Mouse (Mus musculus): ENCODE measurements around the gene Hivep3. TPM values are rescaled to one million over a fixed set of nuclear protein-coding genes. Genes with fewer than 3 reads are reported as not detected.

Hivep3 gene
- total RNA-seq, 2 experiments from 2014 or later: 6.7 to 16.6 TPM

DNA sequence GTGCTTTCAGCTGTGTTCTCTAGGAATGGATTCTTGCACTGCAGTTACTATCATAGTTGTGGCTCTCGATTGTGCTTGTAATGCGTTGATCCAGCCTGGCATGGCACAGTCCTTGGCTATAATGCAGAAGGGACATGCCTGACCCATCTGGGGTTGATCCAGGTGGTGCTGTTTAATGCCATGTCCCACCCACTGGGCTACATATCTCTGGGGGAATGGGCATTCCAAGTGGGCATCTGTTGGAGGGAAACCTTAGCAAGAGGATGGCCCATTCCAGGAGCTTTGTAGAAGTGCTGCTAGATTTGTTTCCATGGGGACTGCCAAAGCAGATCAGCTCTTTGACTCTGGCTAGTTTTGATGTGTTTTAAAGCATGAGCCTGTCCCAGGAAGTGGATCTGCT, 137.9 kb downstream of the Hivep3 start:
- ATAC-seq (ENCODE audit: poor library complexity, severe bottlenecking): no peak

DNA sequence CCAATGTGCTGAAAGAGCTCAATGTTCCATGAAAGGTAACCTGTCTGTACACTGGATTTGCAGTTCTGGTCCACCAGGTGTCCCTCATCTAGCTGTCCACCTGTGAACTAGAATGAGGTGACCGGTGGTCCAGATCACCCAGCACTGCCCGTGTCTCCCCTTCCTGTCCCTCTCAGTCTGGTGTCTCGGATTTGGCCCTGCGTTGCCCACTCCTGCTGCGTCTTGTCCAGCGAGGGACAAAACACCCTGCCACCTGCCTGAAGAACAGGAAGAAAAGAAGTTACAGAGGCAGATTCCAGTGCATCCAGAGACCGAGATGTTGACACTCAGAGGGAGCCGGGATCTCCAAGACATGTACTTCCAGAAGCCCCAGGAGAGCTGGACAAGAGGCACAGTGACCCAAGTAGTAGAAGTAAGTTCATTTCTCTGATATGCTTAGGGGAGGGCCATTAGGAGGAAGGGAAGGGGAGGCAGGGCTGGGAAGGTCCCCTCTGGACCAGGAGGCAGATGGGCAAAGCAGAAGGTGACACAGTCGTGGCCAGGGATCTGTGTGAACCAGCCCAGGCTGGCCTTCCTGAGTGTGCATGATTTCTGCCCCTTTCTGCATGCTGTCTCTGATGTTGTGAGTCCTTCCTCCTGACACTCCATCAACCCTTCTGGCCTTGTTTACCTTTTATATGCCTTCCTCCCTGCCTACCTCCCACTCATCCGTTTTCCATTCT, 138.4 kb downstream of the Hivep3 start:
- no peak for ATAC-seq (ENCODE audit: poor library complexity, severe bottlenecking)

DNA sequence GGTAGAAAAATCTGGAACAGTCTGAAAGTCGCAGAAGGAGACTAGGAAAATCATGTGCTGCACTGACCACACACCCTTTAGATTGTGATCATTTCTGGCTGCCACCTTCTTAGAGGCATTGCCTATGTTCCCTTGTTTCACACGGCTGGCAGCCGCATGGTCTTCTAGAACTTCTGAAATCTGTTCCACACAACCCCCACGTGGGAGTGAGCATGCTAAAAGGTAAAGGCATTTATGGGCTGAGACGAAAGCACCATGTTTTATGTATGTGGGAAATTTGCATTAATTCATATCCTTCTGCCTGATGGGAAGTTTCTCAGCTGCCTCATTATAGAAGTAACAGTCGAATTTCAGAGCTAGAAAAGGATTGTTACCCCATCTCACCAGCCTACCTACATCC, 140.4 kb downstream of the Hivep3 start:
- ATAC-seq (ENCODE audit: poor library complexity, severe bottlenecking): no peak

DNA sequence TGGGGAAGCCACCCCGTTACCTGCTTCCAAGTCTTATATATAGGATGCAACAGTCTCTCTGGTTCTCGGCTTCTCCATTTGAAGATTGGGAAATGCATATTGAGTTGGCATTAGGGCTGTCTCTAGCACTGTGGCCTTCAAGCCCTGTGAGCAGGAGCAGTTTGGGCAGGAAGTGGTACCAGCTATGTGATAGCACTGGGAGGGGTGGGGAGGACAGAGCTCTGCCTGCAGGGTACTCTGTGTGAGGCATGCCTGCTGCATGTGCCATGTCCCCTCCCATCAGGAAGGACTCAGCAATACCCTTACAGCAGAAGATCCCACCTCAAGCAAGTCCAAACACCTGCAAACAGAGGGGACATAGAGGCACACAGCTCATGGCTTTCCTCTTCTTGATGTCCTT, 142.0 kb downstream of the Hivep3 start:
- ATAC-seq (ENCODE audit: poor library complexity, severe bottlenecking): peak; percentile 49

DNA sequence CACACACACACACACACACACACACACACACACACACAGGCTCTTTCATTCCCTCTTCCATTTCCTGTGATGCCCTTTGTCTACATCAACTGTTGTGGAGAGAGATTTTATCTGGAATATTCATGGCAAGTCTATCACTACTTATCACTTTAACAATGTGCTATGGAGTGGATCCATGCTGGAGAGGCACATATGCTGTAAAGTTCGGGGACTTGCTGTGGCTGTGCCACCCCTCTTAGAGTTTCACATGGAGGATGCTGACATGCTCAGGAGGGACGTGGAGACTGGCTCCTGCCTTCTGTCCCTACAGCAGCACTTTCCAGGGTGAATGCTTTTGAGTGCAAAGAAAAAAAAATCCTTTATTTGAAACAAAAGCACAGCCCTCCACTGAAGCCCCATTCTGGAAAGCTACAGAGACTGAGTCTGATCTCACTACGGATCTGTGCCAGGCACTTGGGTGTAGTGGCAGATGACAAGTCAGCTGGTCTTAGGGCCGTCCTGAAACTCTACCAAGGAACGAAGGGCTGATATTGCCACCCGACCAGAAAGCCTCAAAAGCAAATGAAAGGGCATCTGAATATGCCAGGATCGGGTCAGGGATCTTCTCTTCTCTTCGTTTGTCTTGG, 143.1 kb downstream of the Hivep3 start:
- no peak for ATAC-seq (ENCODE audit: poor library complexity, severe bottlenecking)

DNA sequence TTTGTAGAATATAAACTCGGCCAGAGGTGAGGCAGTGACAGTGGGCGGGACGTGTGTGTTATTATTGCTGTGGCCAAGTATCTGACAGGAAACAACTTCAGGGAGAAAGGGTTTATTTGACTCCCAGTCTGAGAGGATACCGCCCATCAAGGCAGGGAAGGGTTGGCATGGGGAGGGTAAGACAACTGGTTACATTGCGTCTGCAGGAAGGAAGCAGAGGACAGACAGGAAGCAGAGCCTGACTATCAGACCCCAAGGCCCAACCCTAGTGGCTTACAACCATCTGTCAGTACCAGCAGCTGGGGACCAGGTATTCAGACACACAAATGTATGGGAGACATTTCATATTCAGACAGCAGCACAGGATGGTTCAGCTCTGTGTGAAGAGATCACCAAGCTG, 144.6 kb downstream of the Hivep3 start:
- ATAC-seq (ENCODE audit: poor library complexity, severe bottlenecking): no peak

DNA sequence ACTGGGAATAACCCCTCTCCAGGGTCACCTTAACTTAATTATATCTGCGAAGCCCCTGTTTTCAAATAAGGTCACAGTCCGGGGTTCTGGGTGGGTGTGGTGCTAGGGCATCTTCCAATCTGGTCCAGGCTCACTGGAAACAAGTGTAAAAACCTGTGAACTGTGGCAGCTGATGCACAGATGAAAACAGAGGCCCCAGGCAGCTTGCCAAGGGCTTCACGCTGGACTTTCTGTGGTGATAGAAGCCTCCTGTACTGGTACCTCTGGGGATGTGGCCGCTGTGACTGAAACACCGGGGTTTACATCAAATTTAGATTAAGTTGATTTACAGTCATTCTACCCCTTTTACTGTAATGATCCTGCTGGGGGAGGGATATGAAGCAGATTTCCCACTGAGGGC, 146.1 kb downstream of the Hivep3 start:
- no peak for ATAC-seq (ENCODE audit: poor library complexity, severe bottlenecking)

DNA sequence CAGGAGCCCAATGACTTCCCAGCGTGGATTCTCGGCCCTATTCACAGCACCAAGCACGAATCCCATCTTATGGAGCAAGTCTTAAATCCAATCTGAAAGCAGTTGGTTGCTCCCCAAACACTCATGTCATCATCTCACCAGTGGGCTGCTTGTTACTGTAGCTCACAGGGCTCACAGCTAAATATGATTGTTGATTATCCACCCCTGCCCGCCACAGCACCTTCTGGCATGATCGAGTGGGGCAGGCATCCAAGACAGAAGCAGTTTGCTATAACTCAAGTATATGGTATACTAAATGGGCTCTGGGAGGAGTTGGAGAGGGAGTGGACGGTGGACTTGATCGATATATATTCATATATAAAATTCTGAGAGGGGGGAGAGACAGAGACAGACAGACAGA, 146.7 kb downstream of the Hivep3 start:
- ATAC-seq (ENCODE audit: poor library complexity, severe bottlenecking): no peak

DNA sequence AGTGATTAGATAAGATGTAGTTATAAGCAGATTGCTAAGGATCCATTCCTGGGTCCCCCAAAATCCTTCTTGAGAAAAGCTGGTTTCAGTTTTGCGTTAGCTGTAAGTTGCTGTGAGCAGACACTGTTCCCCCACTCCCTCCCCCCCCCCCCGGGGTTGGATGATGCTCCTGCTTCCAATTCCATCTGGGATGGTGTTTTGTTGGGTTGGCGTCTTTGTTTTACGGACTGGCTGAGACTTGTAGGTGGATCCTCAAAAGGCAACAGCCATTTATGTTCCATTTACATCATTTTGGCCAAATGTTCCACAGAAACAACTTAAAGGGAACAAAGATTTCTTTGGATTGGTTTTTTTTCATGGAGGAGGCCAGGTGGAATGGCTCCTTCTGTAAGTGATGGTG, 147.7 kb downstream of the Hivep3 start:
- ATAC-seq (ENCODE audit: poor library complexity, severe bottlenecking): no peak

DNA sequence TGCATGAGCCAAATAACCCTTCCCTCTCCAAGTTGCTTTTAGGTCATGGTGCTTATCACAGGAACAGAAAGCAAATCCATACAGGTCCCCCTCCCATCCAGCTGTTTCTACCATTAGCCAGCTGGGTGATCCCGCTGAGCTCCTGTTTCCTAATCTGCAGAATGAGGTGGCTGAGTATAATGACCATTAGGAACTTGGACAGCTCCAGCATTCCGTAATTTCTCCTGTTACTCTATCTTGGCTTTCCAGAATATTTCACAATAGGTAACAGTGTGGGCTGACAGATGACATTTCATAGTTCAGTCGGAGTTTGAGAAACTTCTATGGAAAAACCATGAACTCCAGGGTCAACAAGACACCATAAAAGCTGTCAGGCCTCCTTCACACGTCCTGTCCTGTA, 148.8 kb downstream of the Hivep3 start:
- ATAC-seq (ENCODE audit: poor library complexity, severe bottlenecking): no peak

DNA sequence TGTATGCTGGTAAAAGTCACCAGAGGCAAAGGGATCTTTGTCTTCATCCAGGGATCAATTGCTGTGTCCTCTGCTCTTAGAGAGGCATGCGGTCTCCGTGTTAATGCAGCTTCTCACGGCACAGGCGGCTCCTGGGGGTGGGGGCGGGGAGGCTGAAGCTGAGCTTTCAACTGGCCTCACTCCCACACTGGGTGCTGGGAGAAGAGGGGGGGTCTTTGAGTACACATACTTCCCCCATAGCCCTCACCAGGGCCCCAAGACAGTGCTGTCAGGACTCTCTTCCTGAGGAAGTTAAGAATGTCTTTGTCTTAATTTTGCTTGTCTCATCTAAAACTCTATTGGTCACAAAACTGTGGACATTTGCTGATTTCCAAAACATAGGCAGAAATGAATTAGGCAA, 149.2 kb downstream of the Hivep3 start:
- ATAC-seq (ENCODE audit: poor library complexity, severe bottlenecking): no peak

DNA sequence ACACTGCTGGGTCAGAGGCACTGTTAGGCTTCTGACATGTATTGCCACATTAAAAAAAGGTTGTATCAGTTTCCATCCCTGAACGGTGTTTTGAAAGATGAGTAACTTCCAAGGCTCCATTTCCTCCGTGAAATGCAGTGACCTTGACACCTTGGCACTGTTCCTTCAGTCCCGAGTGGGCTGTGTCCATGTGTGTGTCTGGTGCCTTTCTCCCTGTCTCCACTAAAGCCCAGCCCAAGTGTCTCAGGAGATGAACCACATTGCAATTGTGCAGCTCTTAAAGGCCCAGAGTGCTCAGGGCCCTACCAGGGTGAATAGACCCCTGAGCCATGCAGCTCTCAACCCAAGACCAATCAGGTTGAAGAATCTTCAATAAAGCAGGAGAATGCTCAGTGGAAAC, 153.0 kb downstream of the Hivep3 start:
- no peak for ATAC-seq (ENCODE audit: poor library complexity, severe bottlenecking)

DNA sequence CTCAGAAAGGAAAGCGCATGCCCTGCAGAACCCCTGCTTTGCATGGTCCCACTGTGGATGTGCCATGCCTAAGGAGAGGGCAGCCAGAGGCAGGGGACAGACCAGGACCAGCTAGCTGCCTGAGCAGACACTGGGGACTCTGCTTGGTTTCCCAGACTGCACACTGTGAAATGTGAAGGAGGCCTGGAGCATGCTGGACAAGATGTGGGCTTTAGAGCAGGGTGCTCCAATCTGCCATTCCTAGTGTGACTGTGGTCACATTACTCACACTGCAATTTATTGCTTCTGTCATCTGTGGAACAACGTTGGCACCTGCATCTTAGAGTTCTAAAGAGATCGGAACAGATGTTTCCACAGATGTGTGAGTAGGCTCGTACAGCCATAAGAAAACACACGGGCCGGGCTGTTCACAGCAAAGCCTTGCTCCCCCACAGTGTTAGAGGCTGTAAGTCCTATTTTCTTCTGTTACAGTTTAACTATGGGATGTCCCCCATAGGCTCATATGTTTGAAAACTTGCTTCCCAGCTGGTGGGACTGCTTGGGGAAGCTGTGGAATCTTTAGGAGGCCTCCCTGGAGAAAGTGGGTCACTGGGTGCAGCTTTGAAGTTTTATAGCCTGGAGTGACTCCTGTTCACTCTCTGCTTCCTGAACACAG, 154.1 kb downstream of the Hivep3 start:
- no peak for ATAC-seq (ENCODE audit: poor library complexity, severe bottlenecking)

DNA sequence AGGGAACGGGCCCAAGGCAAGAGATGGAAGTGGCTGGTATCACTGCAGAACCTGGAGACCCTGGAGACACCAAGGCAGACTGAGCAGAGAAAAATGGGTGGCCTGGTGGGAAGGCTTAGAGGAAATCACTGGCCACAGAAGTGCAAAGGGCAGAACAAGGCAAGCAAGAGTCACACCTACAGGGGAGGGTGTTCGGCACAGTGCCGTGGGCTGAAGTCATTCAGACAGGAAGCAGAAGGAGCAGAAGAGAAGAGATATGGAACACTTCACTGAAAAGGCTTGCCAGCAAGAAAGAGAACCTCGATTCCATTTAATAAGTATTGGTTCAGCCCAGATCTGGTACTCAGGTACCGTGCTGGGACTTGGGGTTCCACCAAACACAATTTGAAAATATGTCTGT, 156.2 kb downstream of the Hivep3 start:
- ATAC-seq (ENCODE audit: poor library complexity, severe bottlenecking): peak; percentile 40; the same call in 1 of the 2 replicates

DNA sequence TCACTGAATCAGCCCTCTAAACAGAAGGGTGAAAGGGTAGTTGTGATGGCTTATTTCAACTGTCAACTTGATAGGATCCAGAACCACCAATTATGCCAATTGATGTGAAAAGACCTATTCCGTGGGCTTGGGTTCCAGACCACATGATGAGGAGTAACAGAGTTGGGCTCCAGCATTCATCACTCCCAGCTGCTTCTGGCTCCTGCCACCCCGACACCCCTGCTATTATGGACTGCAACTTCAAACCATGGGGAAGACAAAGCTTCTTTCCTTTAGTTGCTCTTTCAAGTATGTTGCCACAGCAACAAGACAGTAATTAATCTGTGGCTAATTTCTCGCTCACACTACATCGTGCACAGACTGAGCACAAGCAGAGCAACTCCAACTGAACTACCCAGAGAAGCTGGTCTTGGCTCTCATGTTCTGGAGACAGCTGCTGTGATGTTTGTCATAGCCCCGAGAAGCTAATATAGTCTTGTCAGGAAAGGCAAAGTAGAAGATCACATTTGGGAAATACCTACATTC, 159.7 kb downstream of the Hivep3 start:
- no peak for ATAC-seq (ENCODE audit: poor library complexity, severe bottlenecking)

DNA sequence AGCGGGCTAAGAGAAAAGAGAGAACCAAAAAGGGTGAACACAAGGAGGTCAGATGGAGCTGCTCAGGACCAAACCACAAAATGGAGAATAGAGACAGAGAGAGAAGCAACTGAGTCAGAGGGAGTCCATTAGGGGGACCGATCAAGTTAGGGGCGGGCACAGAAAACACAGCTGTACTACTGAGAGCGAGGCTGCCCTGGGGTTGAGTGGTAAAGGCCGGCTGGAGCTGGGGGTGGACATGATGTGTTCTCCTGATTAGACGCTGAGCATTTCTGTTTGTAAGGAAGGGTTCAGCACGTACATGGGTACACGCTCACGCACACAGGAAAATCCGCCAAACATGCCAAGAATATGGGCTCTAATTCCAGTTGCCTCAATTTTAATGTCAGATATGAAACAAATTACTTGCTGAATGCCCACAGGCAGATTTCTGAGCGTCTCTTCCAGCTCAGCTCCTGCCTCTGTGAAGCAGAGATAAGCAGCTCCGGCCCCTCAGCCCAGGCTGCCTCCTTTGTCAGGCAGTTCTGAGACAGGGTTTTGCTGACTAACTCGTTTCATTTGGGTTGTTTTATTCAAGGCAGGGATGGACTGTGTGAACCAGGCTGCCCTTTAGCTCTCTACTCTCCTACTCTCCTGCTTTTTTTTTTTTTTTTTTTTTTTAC, 161.3 kb downstream of the Hivep3 start:
- no peak for ATAC-seq (ENCODE audit: poor library complexity, severe bottlenecking)

DNA sequence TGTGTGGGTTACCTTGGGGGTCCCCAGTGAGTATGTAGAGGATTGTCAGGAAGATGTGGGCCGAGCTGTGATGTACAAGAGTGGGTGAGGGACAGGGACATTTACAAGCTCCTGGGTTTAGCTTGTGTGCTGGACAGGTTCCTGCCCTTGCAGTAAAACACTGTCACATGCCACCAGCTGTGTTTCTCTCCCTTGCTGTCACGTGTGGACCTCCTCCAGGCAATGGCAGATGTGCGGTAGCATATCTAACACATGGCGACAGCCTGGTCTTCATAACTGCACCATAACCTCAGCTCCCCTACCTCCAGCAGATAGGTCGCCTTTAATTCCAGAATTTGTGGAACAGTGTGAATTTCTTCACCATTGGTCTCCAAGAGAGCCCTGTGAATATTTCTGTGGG, 161.9 kb downstream of the Hivep3 start:
- ATAC-seq (ENCODE audit: poor library complexity, severe bottlenecking): no peak

DNA sequence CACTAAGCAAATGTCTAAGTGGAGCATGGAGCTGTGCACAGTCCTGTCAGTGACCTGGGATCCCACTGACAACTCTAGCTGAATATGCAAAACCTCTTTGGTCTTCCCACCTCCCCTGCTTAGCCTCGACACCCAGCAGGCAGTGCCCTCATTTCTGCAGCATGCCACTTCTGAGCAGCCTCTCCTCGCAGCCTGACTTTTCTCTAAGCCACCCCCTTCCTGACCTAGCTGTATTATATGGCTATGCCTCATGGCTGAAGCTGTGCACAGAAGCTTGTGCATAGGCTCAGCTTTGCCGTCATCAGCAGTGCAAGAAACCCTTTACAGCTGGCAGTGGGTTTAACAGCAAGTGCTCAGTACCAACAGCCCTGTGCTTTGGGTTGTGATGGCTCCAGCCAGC, 163.0 kb downstream of the Hivep3 start:
- no peak for ATAC-seq (ENCODE audit: poor library complexity, severe bottlenecking)

DNA sequence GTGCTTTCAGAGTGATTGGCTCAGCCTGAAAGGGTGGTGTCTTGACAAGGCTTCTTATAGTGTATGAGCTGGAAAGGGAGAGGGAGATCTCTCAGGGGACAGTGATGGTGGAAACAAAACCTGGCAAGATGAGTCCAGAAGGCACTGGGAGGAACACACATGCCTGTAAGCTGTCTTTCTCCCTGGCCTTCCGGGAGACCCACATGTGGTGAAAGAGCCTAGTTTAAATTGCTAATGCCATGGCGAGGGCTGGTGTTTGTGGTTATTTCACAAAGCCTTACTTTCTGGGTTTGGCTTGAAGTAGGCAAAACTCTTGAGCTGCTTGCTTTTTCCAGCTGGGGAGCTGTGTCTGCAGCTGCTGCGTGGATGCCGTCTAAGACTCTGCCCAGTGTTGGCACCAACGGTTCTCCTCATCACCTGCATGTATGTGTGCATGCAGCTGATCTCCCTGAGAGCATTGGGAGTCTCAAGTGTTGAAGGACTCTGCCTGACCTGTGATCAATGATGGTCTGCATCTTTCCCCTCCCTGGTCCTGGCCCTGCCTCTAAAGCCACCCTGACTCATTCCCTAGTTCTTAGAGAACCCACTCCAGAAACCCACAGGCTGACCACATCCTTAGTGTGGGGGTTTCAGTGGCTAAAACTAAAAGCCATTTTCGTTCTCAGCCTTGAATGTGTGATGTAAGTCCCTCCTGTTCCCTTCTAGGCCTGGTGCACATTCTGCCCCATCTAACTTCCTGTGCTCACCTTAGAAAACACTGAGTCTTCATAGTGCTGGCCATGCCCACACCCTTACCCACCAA, 163.7 kb downstream of the Hivep3 start:
- ATAC-seq (ENCODE audit: poor library complexity, severe bottlenecking): peak; percentile 68

DNA sequence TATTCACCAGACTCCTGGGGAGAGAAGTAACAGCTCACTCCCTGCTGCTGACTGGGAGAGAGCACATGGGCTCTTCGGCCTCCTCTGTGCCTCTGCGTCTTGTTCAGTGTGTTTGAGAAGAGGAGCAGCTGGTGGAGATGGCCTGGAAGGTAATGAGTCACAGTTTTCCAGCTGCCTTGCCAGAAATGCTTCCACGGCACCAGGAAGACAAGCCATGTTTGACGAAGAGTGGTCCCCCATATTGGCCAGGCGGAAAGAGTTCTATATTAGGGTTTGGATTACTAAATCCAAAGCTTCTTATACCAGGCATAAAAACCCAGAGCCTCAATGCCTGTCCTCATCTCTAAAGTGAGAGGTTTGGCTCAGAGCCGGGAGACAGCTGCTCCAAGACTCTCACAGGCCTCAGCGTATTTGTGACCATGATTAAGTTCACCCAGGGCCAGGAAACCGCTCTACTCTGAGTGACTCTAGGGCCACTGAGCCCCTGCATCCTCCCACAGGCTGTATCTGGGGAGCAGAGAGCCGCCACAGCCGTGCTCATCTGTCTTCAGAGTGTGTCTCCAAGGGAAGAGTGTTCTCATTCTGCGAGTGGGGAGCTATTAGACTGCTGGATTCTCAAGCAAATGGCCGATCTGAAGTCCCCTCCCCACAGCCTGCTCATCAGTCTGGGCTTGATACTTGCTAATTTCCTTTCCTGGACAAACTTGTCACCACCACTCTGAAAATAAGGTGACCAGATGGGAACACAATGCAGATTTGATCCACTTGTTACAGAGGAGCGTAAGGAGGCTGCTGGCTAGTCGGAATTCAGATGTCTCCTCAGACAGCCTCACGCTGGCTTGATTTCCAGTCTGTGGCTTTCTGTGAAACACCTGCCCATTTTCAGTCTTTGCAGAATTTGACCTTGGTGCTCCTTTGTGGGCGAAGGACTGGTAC, 168.2 kb downstream of the Hivep3 start:
- ATAC-seq (ENCODE audit: poor library complexity, severe bottlenecking): no peak
